Mouse (Mus musculus): ENCODE data around the gene Egfr.

Egfr gene

DNA sequence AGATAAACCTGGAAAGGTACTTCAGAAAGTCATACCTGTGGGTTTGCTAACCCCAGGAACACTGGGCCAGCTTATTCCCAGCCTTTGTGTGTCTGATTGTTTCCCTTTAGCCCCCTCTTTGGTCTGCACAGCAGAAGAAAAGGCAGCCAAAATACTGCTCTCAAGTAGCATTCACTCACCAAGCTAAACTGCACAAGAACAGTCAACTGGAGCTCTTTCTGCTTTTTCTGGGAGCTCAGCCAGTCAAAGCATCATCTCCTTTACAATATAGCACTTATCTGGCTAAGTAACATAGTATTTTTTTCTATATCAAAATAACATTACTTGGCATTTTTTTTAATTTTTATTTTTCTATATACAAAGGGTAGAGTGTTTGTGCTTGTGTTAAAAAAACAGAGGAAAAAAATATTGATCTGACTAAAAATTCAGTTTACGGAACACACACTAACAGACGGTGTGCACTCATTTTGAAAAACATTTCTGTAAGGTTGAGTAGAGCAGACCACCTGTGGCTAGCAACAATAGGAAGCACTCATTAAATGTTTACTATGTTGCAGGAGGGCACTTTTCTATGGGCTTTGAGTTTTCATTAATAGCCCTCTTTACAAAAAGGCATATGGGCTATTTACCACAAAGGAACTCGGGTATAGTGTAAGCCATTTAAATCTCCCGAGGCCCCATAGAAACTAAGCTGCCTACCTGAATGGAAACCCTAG lies 72.0 kb downstream of the Egfr start:
- no peak for DNase-seq (ENCODE audit: inconsistent age in 2 of 2, low spot score in 1 of 2)

DNA sequence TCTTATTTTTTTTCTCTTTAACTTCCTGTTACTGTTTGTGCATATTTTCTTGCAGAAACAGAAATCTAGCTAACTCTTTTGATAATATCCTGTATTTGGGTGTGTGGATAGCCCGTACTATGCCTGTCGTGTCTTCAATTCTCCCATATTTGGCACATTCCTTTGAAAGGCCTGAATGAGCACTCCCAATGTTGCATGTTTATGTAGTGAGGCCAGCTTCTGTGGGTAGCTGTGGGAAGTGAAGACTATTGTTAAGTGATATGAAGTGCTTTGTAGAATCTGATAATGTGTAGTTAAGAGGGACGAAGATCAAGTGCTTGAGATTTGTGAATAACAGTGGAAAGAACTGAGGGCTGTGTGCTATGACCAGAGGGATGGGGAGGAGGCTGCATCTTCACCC lies 77.5 kb downstream of the Egfr start:
- no peak for DNase-seq (ENCODE audit: inconsistent age in 2 of 2, low spot score in 1 of 2)

DNA sequence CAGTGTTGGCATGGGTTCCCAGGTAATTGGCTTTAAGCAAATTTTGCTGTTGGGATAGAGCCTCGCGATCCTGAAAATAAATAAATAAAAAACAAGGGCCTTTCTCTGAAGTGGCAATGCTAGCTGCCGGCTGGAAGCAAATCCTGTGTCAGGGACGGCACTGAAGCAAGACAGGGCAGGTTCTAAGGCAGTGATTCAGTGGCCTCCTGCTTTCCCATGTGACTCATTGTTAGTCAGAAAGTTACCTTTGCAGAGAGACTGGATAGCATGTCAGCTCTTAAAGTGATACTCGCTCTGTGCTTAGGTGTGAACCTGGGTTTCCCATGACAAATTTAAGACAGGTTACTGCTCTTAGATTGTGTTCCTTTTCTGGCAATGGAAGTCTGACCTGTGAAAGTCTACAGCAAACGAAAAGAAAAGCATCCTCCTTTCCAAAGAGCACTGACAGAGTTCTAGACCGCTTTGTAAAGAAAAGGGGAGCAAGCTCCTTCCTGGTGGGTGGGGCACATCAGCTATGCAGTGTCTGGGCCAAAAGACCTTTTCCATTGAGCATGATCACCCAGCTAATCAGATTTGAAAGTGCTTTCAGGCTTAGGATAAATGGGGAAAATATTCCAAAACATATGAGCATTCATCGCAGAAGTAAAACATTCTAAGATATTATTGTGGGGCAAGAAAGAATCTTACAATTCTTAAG lies 78.7 kb downstream of the Egfr start:
- peak in 1 of 2 experiments; percentile 70 for DNase-seq (ENCODE audit: inconsistent age in 2 of 2, low spot score in 1 of 2)

DNA sequence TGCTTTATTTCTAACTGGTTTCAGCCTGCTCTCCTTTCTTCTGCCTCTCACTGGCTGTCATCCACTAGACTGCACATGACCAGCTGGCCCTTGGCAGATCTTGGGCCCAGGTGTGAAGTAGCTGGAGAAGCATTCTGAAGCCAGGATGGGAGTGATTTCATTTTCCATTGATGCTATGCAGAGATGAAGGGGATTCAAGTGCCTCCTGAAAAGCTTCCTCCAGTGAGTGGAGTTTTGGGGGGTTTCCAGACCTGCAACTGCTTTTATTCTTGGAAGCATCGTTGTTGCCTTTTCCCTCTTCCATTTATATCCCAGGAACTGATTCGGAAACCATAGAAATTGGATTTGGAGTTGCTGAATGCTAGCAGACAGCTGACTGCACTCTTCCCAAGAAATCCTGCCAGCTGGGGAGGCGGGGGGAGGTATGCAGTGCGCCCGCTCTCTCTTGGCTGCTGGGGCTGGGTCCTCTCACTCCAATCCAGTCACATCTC lies 80.0 kb downstream of the Egfr start:
- DNase-seq (ENCODE audit: inconsistent age in 2 of 2, low spot score in 1 of 2): no peak

DNA sequence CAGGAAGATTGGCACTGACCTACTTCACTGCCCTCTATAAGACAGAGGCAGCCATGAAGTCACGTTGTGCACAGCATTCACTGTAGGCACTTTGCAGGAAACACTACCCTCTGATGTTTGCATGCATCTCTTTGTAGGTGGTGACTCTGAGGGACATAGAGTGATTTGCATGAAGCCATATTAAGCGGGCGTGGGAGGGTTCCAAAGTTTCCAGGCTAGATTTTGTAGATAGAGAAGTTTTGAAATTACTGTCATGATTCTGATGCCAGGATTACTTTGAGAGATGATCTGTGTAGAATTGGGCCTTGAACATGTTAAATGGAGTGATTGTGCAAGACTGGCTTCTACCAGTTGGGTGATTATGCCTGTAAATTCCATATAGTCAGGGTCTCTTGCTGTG lies 86.8 kb downstream of the Egfr start:
- DNase-seq (ENCODE audit: inconsistent age in 2 of 2, low spot score in 1 of 2): peak in 1 of 2 experiments; percentile 60

DNA sequence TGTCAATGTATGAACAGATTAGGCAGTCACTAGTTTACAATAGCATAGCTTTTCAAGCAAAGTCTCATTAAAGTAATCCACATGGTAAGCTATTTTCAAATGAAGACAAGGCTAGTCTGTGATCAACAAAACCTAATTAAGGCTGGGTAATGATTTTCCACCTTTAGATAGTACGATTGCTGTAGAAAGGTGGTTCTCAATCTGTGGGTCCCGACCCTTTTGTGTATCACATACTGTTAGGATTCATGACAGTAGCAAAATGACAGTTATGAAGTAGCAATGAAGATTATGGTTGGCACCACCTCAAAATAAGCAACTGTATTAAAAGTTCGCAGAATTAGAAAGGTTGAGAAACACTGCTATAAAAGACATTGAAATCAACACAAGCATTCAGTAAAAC lies 90.9 kb downstream of the Egfr start:
- DNase-seq (ENCODE audit: inconsistent age in 2 of 2, low spot score in 1 of 2): no peak

DNA sequence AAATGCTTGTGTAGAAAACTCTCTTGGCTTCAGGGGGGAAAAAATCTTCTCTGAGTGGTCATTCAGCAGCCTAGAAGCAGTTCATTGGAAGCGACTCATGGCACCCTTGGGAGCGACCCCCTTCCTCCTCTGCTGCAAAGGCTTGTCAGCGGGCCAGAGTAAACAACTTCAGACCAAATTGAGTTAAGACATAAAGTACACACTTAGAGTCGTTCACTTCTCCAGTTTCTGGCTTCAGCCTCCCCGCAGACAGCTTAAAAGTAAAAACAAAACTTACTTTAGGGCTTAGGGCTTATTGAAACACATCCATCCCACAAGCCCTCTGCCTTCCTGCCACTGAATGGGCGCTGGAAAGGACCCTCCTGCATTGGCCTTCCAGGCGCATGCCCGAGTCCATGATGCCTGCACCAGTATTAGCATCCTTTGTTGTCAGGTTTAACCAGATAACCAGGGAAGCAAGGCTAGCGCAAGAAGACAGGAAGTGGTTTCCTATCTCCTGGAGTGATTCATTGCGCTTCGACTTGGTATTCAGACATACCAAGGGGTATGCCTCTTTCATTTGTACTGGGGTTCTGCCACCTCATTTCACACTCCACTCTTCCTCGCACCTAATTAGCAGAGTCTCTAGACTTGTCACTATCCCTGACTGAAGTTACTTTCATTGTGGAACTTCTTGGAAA lies 92.0 kb downstream of the Egfr start:
- no peak for DNase-seq (ENCODE audit: inconsistent age in 2 of 2, low spot score in 1 of 2)

DNA sequence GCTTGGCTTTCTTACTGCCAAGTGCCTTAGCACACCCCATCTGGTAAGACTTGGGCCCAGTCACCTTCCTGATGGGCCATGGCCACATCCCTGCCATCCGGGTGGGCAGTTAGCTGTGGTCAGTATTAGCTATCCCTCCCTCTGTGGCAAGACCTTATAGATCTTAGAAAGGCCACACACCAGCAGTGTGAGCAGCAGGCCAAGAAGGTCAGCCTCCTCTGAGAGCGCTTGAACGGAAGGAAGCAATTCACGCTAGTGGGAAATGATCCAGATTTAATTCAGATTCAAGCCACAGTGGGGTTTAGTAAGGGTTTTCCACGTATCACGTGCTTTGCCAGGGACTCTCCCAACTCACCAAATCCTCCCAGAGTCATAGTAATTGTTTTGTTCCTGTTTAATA lies 96.9 kb downstream of the Egfr start:
- DNase-seq (ENCODE audit: inconsistent age in 2 of 2, low spot score in 1 of 2): peak in 1 of 2 experiments; percentile 50

DNA sequence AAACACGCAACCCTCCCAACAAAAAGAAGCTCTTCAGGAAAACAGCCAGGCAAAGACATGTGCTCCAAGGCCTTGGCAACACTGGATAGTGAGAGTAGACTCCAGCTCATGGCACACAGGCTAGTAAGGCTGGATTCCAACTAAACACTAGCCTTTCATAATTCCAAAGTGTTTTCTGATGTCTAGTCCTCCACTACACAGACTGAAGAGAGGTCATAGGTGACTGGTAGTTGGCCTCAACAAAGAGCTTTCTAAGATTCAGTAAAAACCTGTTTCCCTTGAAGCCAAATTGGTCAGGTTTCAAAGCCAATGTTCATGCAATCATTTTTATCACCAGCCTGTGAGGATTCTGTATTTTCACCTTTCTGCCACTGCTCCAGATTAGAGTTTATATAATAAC lies 99.4 kb downstream of the Egfr start:
- DNase-seq (ENCODE audit: inconsistent age in 2 of 2, low spot score in 1 of 2): no peak

DNA sequence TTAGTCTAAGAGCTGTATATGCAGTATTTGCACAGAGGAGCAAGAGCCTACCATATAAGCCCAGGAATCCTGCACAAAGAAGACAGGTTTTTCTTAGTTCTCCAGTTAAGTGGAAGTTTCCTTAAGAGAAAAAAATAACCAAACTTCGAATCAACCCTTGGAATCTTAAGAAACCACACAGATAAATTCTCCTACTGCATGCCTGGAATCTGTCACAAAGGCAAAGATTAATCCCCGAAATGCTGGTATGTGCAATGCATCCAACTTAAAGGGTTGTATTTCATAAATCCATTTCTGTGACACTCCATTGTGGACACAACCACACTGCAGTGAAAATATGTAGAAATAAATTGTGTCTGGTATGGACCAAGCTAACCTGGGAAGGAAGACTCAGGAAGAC lies 102.1 kb downstream of the Egfr start:
- DNase-seq (ENCODE audit: inconsistent age in 2 of 2, low spot score in 1 of 2): no peak

DNA sequence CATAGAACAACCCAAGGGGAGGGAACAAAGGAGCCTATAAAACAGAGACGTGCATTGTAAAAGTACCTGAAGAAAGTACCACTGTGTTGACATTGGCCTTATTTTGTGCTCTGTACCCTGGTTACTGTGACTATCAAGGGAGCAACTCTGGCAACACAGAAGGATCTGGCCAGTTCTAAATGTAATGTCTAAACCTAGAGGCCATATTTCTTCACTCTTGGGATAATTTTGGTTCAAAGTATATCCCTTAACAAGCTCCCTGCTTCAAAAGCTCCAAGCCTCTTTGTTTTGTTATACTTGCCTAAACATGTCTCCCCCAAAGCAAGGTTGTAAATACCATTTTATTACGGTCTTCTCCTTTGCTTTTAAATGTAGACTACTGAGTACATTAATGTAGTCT lies 105.3 kb downstream of the Egfr start:
- DNase-seq (ENCODE audit: inconsistent age in 2 of 2, low spot score in 1 of 2): no peak

DNA sequence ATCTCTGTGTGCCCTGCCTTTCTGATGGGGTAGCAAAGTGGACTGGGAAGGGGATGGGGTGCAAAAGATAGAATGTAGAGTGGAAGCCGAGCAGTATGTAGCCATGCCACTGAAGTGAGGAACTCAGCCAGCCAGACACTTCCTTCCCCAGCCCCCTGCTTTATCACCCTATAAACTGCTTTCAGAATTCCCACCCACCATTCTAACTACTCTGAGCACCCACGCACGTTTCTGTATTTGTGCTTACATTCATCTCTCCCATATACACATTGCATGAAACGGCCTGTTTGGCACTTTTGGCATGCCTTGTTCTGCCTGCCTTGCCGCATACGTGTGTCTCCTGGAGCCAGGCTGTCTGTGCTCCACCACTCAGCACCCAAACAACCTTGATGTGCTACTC lies 109.0 kb downstream of the Egfr start:
- no peak for DNase-seq (ENCODE audit: inconsistent age in 2 of 2, low spot score in 1 of 2)

DNA sequence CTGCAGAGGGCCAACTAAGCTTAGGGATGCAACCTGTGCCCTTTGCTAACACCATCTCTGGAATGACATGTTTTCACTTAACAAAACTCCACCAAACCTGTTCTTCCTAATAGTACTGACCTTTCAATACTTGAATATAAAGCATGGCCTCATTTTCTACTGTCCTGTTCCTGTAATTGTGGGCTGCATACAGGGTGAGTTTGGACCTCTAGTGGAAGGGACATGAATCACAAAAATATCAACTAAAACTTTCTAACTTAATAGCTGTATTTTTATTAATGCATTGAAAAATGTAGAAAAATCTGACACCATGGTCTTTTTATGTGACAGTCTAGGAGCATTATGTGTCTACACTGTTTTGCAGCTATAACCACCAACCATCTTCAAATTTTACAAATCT lies 111.5 kb downstream of the Egfr start:
- no peak for DNase-seq (ENCODE audit: inconsistent age in 2 of 2, low spot score in 1 of 2)

DNA sequence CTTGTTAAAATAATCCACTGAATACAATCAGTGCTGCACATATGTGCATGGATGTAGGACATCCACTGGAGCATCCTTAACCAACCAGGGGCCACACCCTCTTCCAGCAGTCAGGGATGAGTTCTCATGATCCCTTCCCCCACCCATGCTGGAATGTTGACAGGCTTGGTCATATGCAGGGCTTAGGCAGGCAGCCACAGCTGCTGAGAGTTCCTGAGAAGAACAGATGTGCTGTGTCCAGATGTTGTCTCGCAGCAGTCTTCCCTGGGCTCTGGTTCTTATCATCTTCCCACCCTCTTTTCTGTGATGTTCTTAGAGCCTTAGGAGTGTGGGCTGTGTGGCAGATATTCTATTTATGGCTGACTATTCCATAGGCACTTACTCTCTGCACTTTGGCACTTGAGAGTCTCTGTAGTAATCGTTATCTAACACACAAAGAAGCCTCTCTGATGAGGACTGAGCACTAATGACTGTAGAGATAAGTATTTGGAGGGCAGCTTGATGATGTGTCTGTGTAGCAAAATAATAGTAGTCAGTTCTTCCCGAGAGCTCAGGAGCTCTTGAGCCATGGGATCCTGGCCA lies 113.1 kb downstream of the Egfr start:
- no peak for DNase-seq (ENCODE audit: inconsistent age in 2 of 2, low spot score in 1 of 2)

DNA sequence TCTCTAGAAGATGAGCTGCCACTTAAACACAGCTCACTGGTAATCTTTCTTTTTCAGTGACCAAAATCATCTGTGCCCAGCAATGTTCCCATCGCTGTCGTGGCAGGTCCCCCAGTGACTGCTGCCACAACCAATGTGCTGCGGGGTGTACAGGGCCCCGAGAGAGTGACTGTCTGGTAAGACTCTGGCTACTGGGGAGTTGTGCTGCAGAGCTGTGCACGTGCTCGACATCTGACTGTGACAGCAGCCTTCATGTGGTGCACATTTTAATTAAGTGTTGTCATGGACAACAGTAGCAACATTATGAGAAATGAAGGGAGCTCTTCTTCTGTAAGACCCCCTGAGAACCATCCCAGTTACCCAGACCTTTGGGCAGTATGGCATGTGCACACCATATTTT lies 116.0 kb downstream of the Egfr start:
- DNase-seq (ENCODE audit: inconsistent age in 2 of 2, low spot score in 1 of 2): no peak

DNA sequence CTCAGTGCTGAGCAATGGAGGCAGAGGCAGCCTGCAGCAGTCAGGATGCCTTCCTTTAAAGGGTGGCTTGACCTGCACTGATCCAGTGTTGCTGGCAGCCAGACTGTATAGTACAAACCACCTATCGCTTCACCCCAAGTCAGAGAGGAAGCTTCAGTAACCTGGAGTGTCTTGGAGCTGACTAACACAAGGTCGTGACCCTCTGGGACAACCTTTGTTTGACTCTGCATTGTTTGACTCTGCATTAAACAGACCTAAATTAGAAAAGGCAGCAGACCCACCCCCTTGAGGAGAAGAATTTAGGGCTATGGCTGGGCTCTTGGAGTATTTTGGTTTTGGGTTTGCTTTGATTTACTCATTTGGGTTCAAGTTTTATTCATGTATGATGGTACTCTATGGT lies 117.5 kb downstream of the Egfr start:
- no peak for DNase-seq (ENCODE audit: inconsistent age in 2 of 2, low spot score in 1 of 2)

DNA sequence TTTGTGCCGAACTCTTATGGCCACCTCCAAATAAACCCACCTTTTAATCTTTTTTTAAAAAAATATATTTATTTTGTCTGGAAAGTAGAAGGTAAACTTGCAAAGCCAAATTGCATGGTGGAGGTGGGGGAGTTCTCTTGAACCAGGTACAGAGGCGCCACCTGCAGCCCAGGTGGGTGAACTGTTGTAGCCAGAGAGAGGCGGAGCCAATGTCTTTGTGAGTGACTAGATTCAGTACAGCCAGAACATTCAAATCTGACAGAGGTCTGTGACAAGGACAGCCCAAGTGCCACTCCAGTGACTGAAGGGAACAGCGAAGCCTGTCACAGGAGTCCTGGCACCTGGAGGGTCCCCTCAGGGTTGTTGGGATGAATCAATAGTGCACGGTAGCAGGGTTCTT lies 119.1 kb downstream of the Egfr start:
- peak in 1 of 2 experiments; percentile 60 for DNase-seq (ENCODE audit: inconsistent age in 2 of 2, low spot score in 1 of 2)

DNA sequence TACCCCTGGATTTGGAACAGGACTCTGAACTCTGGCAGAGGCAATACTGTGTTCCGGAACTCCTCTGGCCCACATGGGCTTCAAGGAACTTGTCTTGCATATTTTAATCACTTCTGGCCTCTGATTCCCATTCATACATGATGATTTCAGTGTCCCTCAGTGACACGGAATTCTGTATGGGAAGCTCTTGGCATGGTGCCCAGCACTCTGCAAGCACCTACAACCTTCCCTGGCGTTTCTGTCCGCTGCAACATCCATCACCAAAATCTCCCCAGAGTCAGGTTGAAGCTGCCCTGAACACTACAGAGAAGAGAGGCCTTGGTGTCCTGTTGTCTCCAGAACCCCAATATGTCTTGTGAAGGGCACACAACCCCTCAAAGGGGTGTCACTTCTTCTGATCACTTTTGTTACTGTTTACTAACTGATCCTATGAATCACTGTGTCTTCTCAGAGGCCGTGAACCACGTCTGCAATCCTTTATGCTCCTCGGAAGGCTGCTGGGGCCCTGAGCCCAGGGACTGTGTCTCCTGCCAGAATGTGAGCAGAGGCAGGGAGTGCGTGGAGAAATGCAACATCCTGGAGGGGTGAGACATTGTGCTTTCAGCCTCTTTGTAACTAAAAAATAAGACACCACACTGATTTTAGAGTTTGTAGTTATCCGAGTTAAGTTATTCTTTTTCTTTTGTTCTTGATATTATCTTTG lies 125.8 kb downstream of the Egfr start:
- peak in 1 of 2 experiments; percentile 75 for DNase-seq (ENCODE audit: inconsistent age in 2 of 2, low spot score in 1 of 2)

DNA sequence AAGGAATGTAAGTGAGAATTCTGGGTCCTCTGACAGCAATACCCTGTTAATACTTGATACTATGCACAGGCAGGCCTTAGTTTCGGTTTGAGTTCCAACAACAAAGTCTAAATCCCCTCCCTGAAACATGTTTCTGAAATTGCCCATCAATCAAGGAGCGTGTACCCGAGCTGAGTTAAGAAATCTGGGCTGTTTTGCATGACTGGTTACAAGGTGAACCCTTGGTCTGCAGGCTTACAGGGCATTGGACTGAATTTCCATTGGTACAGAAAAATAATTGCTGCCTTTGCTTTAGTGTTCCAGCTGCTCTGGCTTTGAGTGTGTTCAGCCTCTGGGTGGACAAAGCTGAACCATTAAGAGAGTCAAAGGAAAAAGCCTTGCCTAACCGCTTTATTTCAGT lies 129.9 kb downstream of the Egfr start:
- DNase-seq (ENCODE audit: inconsistent age in 2 of 2, low spot score in 1 of 2): no peak

DNA sequence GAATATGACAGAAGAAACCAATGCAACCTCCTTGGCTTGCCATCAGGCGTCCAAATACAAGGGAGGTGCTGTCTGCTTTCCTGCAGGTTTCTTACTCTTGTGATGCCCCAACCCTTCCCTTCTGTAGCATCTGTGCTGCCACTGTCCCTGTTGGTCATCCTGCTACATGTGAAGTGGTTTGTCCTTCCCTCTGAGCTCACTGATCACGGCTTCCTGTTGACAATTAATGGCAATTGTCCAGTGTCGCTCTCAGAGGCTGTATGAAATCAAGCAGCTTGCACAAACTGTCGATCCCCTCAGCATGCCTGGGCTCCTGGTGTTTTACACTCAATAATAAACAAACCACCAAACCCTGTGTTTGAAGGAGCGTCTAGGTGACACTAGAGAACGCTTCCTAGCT lies 134.1 kb downstream of the Egfr start:
- DNase-seq (ENCODE audit: inconsistent age in 2 of 2, low spot score in 1 of 2): no peak

DNA sequence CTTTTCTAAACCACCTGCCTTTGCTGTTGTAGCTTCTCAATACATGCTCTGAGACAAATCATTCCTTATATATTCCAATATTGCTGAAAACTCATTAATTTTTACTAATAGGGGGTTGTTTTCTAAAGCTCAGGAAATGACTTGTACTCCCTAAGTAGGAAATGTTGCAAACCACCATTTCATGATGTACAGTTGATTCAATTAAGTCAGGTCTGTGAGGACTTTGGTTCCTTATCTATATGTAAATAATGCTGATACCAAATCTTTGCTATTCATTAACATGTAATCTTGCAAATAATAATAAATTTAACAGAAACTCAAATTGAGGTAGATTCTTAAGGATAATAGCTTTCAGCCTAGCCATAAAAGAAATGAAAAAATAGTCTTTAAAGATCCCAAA lies 136.1 kb downstream of the Egfr start:
- DNase-seq (ENCODE audit: inconsistent age in 2 of 2, low spot score in 1 of 2): no peak

All from adrenal gland, adult (tissue).